Mouse (Mus musculus) brain, adult 2 months (tissue): ENCODE results near the gene H1fx.

Experiments used
- DNase-seq: peaks from one replicate; pipeline ENCODE4 v3.0.0; 2011; ENCODE audit warnings: low read depth, low spot score

Gene H1fx

GRCm38 (mm10) chr6:87981547-87982256, at the start of gene H1fx:
H1fx (minus strand) TSS chr6:87981637.
- peak; percentile 86 for DNase-seq

GRCm38 (mm10) chr6:88030432-88030831, 49.0 kb upstream of the H1fx start:
- DNase-seq: no peak

- peak; percentile 79 for DNase-seq
These were observed 46.0 kb upstream of the H1fx start for GRCm38 (mm10) chr6:88027390-88027789.

GRCm38 (mm10) chr6:88023316-88023890, 42.0 kb upstream of the H1fx start:
- no peak for DNase-seq

GRCm38 (mm10) chr6:88019154-88019553, 37.7 kb upstream of the H1fx start:
- no peak for DNase-seq

- no peak for DNase-seq
These were observed 36.4 kb upstream of the H1fx start for GRCm38 (mm10) chr6:88017821-88018220.

- no peak for DNase-seq
These were observed 34.4 kb upstream of the H1fx start for GRCm38 (mm10) chr6:88015797-88016196.

GRCm38 (mm10) chr6:88013456-88013855, 32.0 kb upstream of the H1fx start:
- no peak for DNase-seq

GRCm38 (mm10) chr6:88012601-88013000, 31.2 kb upstream of the H1fx start:
- DNase-seq: no peak

- DNase-seq: peak; percentile 53
These were observed 29.7 kb upstream of the H1fx start for GRCm38 (mm10) chr6:88011106-88011505.

GRCm38 (mm10) chr6:88009209-88009608, 27.8 kb upstream of the H1fx start:
- no peak for DNase-seq

GRCm38 (mm10) chr6:88004773-88005172, 23.3 kb upstream of the H1fx start:
- peak; percentile 27 for DNase-seq

GRCm38 (mm10) chr6:88003439-88003838, 22.0 kb upstream of the H1fx start:
- DNase-seq: no peak

GRCm38 (mm10) chr6:87998358-87998757, 16.9 kb upstream of the H1fx start:
- no peak for DNase-seq

- DNase-seq: peak; percentile 78
These were observed 16.3 kb upstream of the H1fx start for GRCm38 (mm10) chr6:87997706-87998265.

GRCm38 (mm10) chr6:87996606-87997005, 15.2 kb upstream of the H1fx start:
- DNase-seq: no peak

- no peak for DNase-seq
These were observed 14.1 kb upstream of the H1fx start for GRCm38 (mm10) chr6:87995519-87995918.

- DNase-seq: peak; percentile 88
These were observed 12.5 kb upstream of the H1fx start for GRCm38 (mm10) chr6:87993790-87994571.

GRCm38 (mm10) chr6:87992733-87993132, 11.3 kb upstream of the H1fx start:
- DNase-seq: no peak

GRCm38 (mm10) chr6:87991886-87992285, 10.4 kb upstream of the H1fx start:
- no peak for DNase-seq

GRCm38 (mm10) chr6:87991216-87991615, 9.8 kb upstream of the H1fx start:
- no peak for DNase-seq

GRCm38 (mm10) chr6:87982506-87982905, 1.1 kb upstream of the H1fx start:
- no peak for DNase-seq
